Mouse (Mus musculus): ENCODE measurements around the gene Agrp. TPM values are rescaled to one million over a fixed set of nuclear protein-coding genes. Genes with fewer than 3 reads are reported as not detected.

Gene Agrp
- polyA plus RNA-seq, 1 experiment from 2014 or later, result 0.91 TPM

GRCm38 (mm10) chr8:105546384-105547350 lies 90.5 kb downstream of the Agrp start:
- ATAC-seq, result no peak
- no peaks in the 10 kb centered on the region for H3K27me3 ChIP-seq (replicated peaks; ENCODE audit: control insufficient read depth, insufficient read depth, low read length)
- H3K9ac ChIP-seq (replicated peaks; ENCODE audit: low read depth, low read length), result no peak overlapping the region
- H3K9me3 ChIP-seq (ENCODE audit: control insufficient read depth, low read length), result no peaks in the 10 kb centered on the region
- no peak overlapping the region for H3K4me2 ChIP-seq (ENCODE audit: low read length)
- peaks cover 3% of the 10 kb centered on the region for H3K36me3 ChIP-seq (ENCODE audit: control insufficient read depth, insufficient read depth)
- no peaks in the 10 kb centered on the region for H3K4me1 ChIP-seq (replicated peaks; ENCODE audit: control insufficient read depth, insufficient read depth, low read length)
- WGBS, result 89% methylated on average over 6 of the region's 6 CpGs
- H3K4me3 ChIP-seq (replicated peaks; ENCODE audit: low read length), result no peak overlapping the region
- H3K27ac ChIP-seq (ENCODE audit: low read length), result no peak overlapping the region

DNA sequence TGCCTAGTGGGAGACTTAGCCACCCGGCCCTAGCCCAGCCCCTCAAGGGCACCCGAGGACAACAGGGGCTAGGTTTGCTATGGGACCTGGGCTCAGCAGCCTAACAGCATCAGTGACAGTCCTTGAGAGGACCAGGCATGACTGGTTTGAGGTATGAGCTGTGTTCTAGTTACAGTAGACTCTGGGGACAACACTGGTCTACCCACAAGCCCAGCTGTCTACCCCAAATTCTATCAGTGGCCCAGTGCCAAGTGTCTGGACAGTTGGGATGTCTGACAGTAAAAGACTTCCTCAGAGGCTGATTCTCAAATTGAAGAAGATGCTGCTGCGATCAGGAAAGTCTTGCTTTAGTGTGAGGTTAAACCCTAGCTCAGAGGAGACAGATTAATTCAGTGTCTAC lies 91.9 kb downstream of the Agrp start:
- H3K4me3 ChIP-seq (replicated peaks; ENCODE audit: low read length), result no peak overlapping the region
- ATAC-seq, result no peak
- 83% methylated on average over 3 of the region's 3 CpGs for whole genome bisulfite sequencing
- H3K9me3 ChIP-seq (ENCODE audit: control insufficient read depth, low read length), result no peaks in the 10 kb centered on the region
- peaks cover 3% of the 10 kb centered on the region for H3K36me3 ChIP-seq (ENCODE audit: control insufficient read depth, insufficient read depth)
- no peaks in the 10 kb centered on the region for H3K27me3 ChIP-seq (replicated peaks; ENCODE audit: control insufficient read depth, insufficient read depth, low read length)
- H3K27ac ChIP-seq (ENCODE audit: low read length), result no peak overlapping the region
- no peak overlapping the region for H3K4me2 ChIP-seq (ENCODE audit: low read length)
- H3K9ac ChIP-seq (replicated peaks; ENCODE audit: low read depth, low read length), result no peak overlapping the region
- H3K4me1 ChIP-seq (replicated peaks; ENCODE audit: control insufficient read depth, insufficient read depth, low read length), result no peaks in the 10 kb centered on the region

GRCm38 (mm10) chr8:105544544-105545205 lies 92.5 kb downstream of the Agrp start:
- H3K4me3 ChIP-seq (replicated peaks; ENCODE audit: low read length), result no peak overlapping the region
- H3K36me3 ChIP-seq (ENCODE audit: control insufficient read depth, insufficient read depth), result peaks cover 3% of the 10 kb centered on the region
- no peaks in the 10 kb centered on the region for H3K4me1 ChIP-seq (replicated peaks; ENCODE audit: control insufficient read depth, insufficient read depth, low read length)
- H3K27ac ChIP-seq (ENCODE audit: low read length), result no peak overlapping the region
- H3K9me3 ChIP-seq (ENCODE audit: control insufficient read depth, low read length), result no peaks in the 10 kb centered on the region
- no peak for ATAC-seq
- no peaks in the 10 kb centered on the region for H3K27me3 ChIP-seq (replicated peaks; ENCODE audit: control insufficient read depth, insufficient read depth, low read length)
- no peak overlapping the region for H3K9ac ChIP-seq (replicated peaks; ENCODE audit: low read depth, low read length)
- 68% methylated on average over 7 of the region's 7 CpGs for WGBS
- H3K4me2 ChIP-seq (ENCODE audit: low read length), result no peak overlapping the region

- no peaks in the 10 kb centered on the region for H3K27me3 ChIP-seq (replicated peaks; ENCODE audit: control insufficient read depth, insufficient read depth, low read length)
- no peaks in the 10 kb centered on the region for H3K9me3 ChIP-seq (ENCODE audit: control insufficient read depth, low read length)
- H3K4me1 ChIP-seq (replicated peaks; ENCODE audit: control insufficient read depth, insufficient read depth, low read length), result no peaks in the 10 kb centered on the region
- no peak overlapping the region for H3K9ac ChIP-seq (replicated peaks; ENCODE audit: low read depth, low read length)
- no peak overlapping the region for H3K4me3 ChIP-seq (replicated peaks; ENCODE audit: low read length)
- no peak for ATAC-seq
- WGBS, result 61% methylated on average over 1 of the region's 1 CpGs
- H3K36me3 ChIP-seq (ENCODE audit: control insufficient read depth, insufficient read depth), result peaks cover 11% of the 10 kb centered on the region
- no peak overlapping the region for H3K4me2 ChIP-seq (ENCODE audit: low read length)
- no peak overlapping the region for H3K27ac ChIP-seq (ENCODE audit: low read length)
Observed at GRCm38 (mm10) chr8:105543703-105544102, 93.5 kb downstream of the Agrp start.

DNA sequence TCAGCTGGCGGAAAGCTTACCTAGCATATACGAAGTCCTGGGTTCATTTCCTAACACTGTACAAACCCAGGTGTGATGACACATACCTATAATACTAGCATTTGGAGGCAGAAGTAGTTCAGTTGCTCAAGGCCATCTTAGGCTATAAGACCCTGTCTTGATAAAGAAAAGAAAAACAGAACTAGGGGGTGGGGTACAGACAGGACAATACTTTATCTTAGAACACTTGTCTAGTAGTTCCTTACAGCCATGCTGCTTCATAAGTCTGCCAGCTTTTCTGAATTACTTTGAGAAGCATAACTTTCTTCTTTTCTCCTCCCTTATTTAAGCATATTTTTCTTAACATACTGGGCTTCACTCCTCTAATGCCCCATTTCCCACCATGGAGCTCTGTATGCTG lies 94.4 kb downstream of the Agrp start:
- H3K4me3 ChIP-seq (replicated peaks; ENCODE audit: low read length), result no peak overlapping the region
- no peak overlapping the region for H3K27ac ChIP-seq (ENCODE audit: low read length)
- H3K36me3 ChIP-seq (ENCODE audit: control insufficient read depth, insufficient read depth), result peaks cover 18% of the 10 kb centered on the region
- H3K9me3 ChIP-seq (ENCODE audit: control insufficient read depth, low read length), result no peaks in the 10 kb centered on the region
- WGBS, result 98% methylated on average over 2 of the region's 2 CpGs
- no peak overlapping the region for H3K4me2 ChIP-seq (ENCODE audit: low read length)
- no peak for ATAC-seq
- no peak overlapping the region for H3K9ac ChIP-seq (replicated peaks; ENCODE audit: low read depth, low read length)
- no peaks in the 10 kb centered on the region for H3K4me1 ChIP-seq (replicated peaks; ENCODE audit: control insufficient read depth, insufficient read depth, low read length)
- no peaks in the 10 kb centered on the region for H3K27me3 ChIP-seq (replicated peaks; ENCODE audit: control insufficient read depth, insufficient read depth, low read length)

- H3K4me2 ChIP-seq (ENCODE audit: low read length), result no peak overlapping the region
- H3K27ac ChIP-seq (ENCODE audit: low read length), result no peak overlapping the region
- no peaks in the 10 kb centered on the region for H3K4me1 ChIP-seq (replicated peaks; ENCODE audit: control insufficient read depth, insufficient read depth, low read length)
- no peaks in the 10 kb centered on the region for H3K27me3 ChIP-seq (replicated peaks; ENCODE audit: control insufficient read depth, insufficient read depth, low read length)
- H3K4me3 ChIP-seq (replicated peaks; ENCODE audit: low read length), result no peak overlapping the region
- no peak overlapping the region for H3K9ac ChIP-seq (replicated peaks; ENCODE audit: low read depth, low read length)
- peaks cover 25% of the 10 kb centered on the region for H3K36me3 ChIP-seq (ENCODE audit: control insufficient read depth, insufficient read depth)
- ATAC-seq, result no peak
- WGBS, result 80% methylated on average over 3 of the region's 3 CpGs
- no peaks in the 10 kb centered on the region for H3K9me3 ChIP-seq (ENCODE audit: control insufficient read depth, low read length)
Observed at GRCm38 (mm10) chr8:105542032-105542656, 95.0 kb downstream of the Agrp start.

- WGBS, result 85% methylated on average over 4 of the region's 4 CpGs
- no peak overlapping the region for H3K4me3 ChIP-seq (replicated peaks; ENCODE audit: low read length)
- no peaks in the 10 kb centered on the region for H3K4me1 ChIP-seq (replicated peaks; ENCODE audit: control insufficient read depth, insufficient read depth, low read length)
- H3K9ac ChIP-seq (replicated peaks; ENCODE audit: low read depth, low read length), result no peak overlapping the region
- H3K36me3 ChIP-seq (ENCODE audit: control insufficient read depth, insufficient read depth), result peaks cover 28% of the 10 kb centered on the region
- no peaks in the 10 kb centered on the region for H3K9me3 ChIP-seq (ENCODE audit: control insufficient read depth, low read length)
- H3K27me3 ChIP-seq (replicated peaks; ENCODE audit: control insufficient read depth, insufficient read depth, low read length), result no peaks in the 10 kb centered on the region
- no peak overlapping the region for H3K4me2 ChIP-seq (ENCODE audit: low read length)
- H3K27ac ChIP-seq (ENCODE audit: low read length), result no peak overlapping the region
- no peak for ATAC-seq
Observed at GRCm38 (mm10) chr8:105538940-105539339, 98.3 kb downstream of the Agrp start.

DNA sequence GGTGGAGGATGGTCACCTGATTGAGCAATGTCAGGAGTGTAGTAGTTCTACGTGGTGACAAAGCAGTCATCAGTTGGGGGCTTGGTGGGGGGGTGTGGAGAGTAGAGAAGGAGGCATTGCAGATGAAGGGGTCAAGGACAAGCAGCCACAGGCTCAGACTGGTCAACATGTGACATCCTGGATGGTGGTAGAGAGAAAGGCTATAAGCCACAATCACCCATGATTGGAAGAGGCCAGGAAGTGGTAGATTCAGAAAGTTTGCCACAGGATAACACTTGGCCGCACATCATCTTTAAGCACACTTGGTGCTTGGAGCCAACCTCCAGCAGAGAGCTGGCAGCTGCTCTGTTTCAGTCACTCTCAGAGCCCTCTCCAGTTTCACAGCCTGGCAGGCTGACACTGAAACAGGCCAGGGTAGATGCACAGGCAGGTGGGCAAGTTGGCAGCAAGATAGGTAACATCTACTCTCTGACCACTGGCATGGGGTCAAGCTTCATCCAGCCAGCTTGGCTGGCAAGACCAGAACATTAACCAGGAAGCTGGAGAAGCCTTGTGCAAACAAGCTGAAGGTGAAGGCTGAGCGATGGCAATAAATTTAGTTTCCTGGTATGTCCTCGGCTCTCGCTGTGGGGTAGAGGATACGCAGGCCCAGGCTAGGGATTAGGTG lies 100.0 kb downstream of the Agrp start:
- Histone ChIP-seq H3K9me3 (ENCODE audit: control insufficient read depth, low read length) (no peaks in the 10 kb centered on the region), H3K9ac (replicated peaks; ENCODE audit: low read depth, low read length) (no peak overlapping the region), H3K27ac (ENCODE audit: low read length) (no peak overlapping the region), H3K4me2 (ENCODE audit: low read length) (no peak overlapping the region), H3K4me1 (replicated peaks; ENCODE audit: control insufficient read depth, insufficient read depth, low read length) (no peaks in the 10 kb centered on the region), H3K36me3 (ENCODE audit: control insufficient read depth, insufficient read depth) (peaks cover 28% of the 10 kb centered on the region), H3K27me3 (replicated peaks; ENCODE audit: control insufficient read depth, insufficient read depth, low read length) (no peaks in the 10 kb centered on the region), H3K4me3 (replicated peaks; ENCODE audit: low read length) (no peak overlapping the region)
- WGBS, result 91% methylated on average over 6 of the region's 6 CpGs
- ATAC-seq, result no peak

DNA sequence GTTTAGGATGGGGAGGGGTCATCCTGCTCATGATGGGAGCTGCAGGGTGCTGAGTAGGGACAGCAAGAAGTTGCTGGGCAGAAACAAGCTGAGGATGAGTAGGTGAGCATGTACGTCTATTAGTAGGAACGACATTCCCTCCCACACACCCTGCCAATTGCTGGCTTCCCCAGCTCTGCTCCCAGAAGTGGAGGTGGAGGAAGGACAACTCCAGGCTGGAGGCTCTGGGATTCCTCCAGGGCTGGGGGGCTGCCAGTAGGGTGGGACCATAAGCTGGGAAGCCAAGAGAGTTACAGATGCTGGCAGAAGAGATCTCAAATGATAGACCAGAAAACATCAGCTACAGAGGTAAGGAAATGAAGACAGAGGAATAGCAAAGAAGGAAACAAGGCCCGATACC lies 100.6 kb downstream of the Agrp start:
- H3K9me3 ChIP-seq (ENCODE audit: control insufficient read depth, low read length), result no peaks in the 10 kb centered on the region
- no peak overlapping the region for H3K4me2 ChIP-seq (ENCODE audit: low read length)
- H3K4me3 ChIP-seq (replicated peaks; ENCODE audit: low read length), result no peak overlapping the region
- H3K4me1 ChIP-seq (replicated peaks; ENCODE audit: control insufficient read depth, insufficient read depth, low read length), result no peaks in the 10 kb centered on the region
- no peak for ATAC-seq
- H3K36me3 ChIP-seq (ENCODE audit: control insufficient read depth, insufficient read depth), result peaks cover 25% of the 10 kb centered on the region
- H3K27ac ChIP-seq (ENCODE audit: low read length), result no peak overlapping the region
- WGBS, result 91% methylated on average over 3 of the region's 3 CpGs
- no peaks in the 10 kb centered on the region for H3K27me3 ChIP-seq (replicated peaks; ENCODE audit: control insufficient read depth, insufficient read depth, low read length)
- no peak overlapping the region for H3K9ac ChIP-seq (replicated peaks; ENCODE audit: low read depth, low read length)

Data from forebrain, embryonic 16.5 days (tissue).